Mouse (Mus musculus): ENCODE data around the gene 2610507B11Rik.
"Not testable (repeated sequence)": the region's sequence is repeated elsewhere in the genome, so short reads cannot be mapped to it uniquely, and the experiment has no call there.

The 2610507B11Rik gene

DNA sequence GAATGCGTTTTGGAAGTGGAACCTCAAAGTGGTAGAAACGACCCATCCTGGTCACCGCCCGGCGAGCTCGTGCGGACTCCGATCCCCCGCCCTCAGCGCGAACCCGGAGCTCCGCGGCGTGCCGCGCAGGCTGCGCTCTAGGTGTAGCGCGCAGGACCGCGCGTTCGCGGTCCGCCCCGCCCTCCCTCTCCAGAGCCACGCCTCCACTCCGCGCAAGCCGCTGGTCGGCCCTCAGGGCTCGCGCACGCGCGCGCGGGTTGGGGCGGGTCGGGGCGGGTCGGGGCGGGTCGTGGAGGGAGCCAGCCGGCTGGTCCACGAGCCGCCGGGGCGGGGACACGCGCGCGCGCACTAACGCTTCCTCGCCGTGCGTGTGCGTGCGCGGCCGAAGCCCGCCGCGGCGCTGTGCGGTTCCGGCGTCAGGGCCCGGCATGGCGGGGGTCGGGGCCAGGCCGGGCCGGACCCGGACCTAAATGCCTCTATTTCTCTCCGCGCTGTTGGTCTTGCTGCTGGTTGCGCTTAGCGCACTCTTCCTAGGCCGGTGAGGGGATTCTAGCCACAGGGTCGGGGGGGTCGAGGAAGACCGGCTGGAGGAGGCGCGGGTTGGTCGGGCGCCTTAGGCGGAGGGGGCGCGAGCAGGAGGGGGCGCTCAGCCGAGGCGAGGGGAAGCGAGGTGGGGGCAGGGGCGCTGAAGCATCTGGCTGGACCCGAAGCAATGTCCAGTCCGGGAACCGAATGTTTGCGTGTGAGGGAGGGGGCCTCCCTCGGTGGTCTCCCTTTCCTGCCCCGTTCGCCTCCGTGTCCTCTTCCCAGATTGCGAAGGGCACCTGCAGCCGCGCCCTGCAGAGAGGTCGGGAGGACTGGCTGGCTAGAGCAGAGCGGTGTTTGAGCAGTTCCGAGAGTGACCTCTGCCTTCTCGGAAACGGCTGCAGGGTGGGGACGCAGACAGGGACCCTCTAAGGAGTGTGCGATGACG is at the start of gene 2610507B11Rik:
Gene 2610507B11Rik, plus strand, starts transcription at position 373 of the 973 bp plus-strand sequence.
- DNase-seq (ENCODE audit: inconsistent age in 2 of 2, low spot score in 1 of 2): peak; percentile 95 to 97

- no peak for DNase-seq (ENCODE audit: inconsistent age in 2 of 2, low spot score in 1 of 2)
Observed at GRCm38 (mm10) chr11:78213086-78213817, 48.3 kb upstream of the 2610507B11Rik start.

DNA sequence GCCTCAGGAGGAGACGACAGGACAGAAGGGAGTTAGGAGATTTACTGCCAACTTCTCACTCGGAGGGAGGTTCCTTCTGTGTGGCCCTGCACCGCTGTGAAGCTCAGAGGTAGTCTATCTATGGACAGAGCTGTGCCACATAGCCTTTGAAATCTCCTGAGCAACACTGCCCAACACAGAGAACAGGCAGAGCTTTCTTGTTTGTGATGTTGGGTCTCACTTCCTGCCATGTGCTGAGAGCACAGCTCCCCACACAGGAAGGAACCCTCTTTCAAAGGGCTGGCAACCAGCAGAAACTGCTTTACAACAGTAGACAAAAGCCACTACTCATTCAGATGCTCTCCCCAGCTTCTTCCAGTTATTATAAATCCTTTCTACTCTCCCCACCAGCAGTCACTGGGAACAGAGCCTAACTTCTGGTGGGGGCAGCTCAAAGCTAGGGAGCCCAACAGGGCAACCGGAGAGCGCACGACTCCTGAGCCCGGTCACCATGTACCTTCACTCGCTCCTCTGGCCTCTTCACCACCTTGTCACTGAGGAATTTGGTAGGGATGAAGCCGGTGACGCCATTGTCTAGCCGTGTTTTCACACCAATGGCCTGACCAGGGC is 45.7 kb upstream of the 2610507B11Rik start:
- no peak for DNase-seq (ENCODE audit: inconsistent age in 2 of 2, low spot score in 1 of 2)

- DNase-seq (ENCODE audit: inconsistent age in 2 of 2, low spot score in 1 of 2): no peak
Observed at GRCm38 (mm10) chr11:78223586-78223985, 38.0 kb upstream of the 2610507B11Rik start.

- DNase-seq (ENCODE audit: inconsistent age in 2 of 2, low spot score in 1 of 2): no peak
Observed at GRCm38 (mm10) chr11:78231518-78231917, 30.0 kb upstream of the 2610507B11Rik start.

GRCm38 (mm10) chr11:78240193-78240857 is 21.2 kb upstream of the 2610507B11Rik start:
- DNase-seq (ENCODE audit: inconsistent age in 2 of 2, low spot score in 1 of 2): no peak

GRCm38 (mm10) chr11:78245261-78245626 is 16.3 kb upstream of the 2610507B11Rik start:
- DNase-seq (ENCODE audit: inconsistent age in 2 of 2, low spot score in 1 of 2): no peak

GRCm38 (mm10) chr11:78245627-78246317 is 15.8 kb upstream of the 2610507B11Rik start, which contains the start of the genes Sdf2 and Supt6:
Sdf2 (plus strand) TSS chr11:78245746.
Supt6 (minus strand) TSS chr11:78245987.
- DNase-seq (ENCODE audit: inconsistent age in 2 of 2, low spot score in 1 of 2): peak; percentile 92 to 99

DNA sequence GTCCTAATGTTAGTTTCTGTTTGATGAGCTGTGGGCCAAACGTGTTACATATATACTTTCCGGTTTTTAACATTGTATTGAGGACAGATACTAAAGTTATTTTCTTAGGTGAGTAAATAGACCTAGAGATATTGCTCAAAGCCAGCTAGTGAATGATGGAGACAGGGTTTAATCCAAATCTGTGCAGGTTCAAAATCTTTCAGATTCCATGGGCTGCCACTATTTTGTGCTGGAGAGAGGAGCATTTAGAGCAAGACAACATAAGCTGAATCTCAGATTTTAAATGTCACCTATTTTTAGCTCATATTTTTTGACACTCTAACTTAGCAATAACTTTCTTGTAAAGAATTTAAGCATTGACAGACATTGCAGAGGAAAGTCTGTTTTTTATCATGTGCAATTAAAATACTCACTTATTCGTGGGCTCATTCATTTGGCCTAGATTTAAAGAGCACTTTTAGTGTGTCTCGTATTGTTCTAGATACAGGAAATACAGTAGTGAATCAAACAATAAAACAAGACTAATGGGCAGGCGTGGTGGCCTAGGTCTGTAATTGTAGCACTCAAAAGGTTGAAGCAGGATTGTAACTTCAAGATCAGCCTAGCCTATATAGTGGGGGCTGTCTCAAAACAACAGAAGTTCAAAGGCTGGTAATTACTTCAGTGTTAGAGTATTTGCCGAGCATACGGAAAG is 15.1 kb upstream of the 2610507B11Rik start:
- DNase-seq (ENCODE audit: inconsistent age in 2 of 2, low spot score in 1 of 2): no peak

- no peak for DNase-seq (ENCODE audit: inconsistent age in 2 of 2, low spot score in 1 of 2)
Observed at GRCm38 (mm10) chr11:78247012-78247348, 14.6 kb upstream of the 2610507B11Rik start.

DNA sequence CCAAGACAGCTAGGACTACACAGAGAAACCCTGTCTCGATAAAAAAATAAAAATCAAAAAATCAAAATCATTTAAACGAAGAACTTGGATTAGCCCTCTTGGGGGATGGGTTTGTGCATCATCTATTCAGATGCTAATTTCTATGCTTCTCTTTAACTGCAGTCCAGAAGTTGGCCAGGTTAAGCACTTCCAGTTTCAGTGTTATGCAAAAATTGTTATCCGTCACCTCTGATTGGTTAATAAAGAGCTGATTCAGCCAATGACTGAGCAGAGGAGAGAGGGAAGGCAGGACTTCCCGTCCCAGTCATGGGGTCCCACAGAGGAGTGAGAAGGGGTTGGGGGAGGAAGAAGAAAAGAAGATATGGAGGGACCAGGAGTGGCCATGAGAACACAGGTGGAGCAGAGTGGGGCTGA is 13.8 kb upstream of the 2610507B11Rik start:
- no peak for DNase-seq (ENCODE audit: inconsistent age in 2 of 2, low spot score in 1 of 2)

GRCm38 (mm10) chr11:78256618-78257017 is 4.9 kb upstream of the 2610507B11Rik start:
- DNase-seq (ENCODE audit: inconsistent age in 2 of 2, low spot score in 1 of 2): no peak

- DNase-seq (ENCODE audit: inconsistent age in 2 of 2, low spot score in 1 of 2): peak in 1 of 2 experiments; percentile 68
Observed at GRCm38 (mm10) chr11:78260489-78261258, 878 bp upstream of the 2610507B11Rik start.

GRCm38 (mm10) chr11:78262550-78262949 is 998 bp downstream of the 2610507B11Rik start:
- peak; percentile 50 to 82 for DNase-seq (ENCODE audit: inconsistent age in 2 of 2, low spot score in 1 of 2)

- DNase-seq (ENCODE audit: inconsistent age in 2 of 2, low spot score in 1 of 2): no peak
Observed at GRCm38 (mm10) chr11:78265571-78265970, 4.0 kb downstream of the 2610507B11Rik start.

- no peak for DNase-seq (ENCODE audit: inconsistent age in 2 of 2, low spot score in 1 of 2)
Observed at GRCm38 (mm10) chr11:78271986-78272385, 10.4 kb downstream of the 2610507B11Rik start.

DNA sequence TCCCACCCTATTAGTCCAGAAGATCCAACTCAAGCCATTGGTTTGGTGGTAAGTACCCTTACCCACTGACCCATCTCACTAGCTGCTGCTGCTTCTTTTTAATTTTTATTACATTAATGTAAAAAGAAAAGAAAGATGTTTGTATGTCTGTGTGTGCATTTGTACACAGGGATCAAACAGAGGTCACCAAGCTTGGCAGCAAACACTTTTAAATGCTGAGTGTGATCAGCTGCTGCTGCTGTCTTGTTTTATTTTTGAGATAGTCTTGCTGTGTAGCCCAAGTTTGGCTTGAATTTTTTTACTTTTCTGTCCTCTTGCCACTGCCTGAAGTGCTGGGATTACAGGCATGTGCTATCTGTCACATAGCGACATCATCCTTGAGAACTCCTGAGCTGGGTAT is 14.0 kb downstream of the 2610507B11Rik start:
- no peak for DNase-seq (ENCODE audit: inconsistent age in 2 of 2, low spot score in 1 of 2)

DNA sequence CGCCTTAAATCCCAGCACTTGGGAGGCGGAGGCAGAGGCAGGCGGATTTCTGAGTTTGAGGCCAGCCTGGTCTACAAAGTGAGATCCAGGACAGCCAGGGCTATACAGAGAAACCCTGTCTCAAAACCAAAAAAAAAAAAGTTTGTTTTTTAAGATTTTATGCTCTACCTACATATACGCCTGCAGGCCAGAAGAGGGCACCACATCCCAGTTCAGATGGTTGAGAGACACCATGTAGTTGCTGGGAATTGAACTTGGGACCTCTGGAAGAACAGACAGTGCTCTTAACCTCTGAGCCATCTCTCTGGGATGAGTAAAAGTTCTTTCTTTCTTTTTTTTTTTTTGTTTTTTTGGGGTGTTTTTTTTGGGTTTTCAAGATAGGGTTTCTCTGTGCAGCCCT is 14.6 kb downstream of the 2610507B11Rik start:
- DNase-seq (ENCODE audit: inconsistent age in 2 of 2, low spot score in 1 of 2): not testable (repeated sequence)

DNA sequence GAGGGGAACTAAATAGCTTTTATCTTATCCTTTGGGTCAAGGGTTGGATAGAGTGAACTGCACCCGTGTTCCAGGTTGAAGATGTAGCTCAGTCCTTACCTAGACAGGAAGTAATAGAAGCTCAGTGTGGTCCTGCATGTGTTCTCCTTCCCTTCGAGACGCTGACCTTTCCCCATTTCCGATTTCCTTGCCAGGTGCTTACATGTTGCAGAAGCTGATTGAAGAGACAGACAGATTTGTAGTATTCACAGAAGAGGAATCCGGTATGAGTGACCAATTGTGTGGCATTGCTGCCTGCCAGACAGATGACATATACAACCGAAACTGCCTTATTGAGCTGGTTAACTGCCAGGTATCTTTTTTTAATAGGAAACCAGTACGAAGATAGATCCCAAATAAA is 17.3 kb downstream of the 2610507B11Rik start:
- DNase-seq (ENCODE audit: inconsistent age in 2 of 2, low spot score in 1 of 2): no peak

Data from adrenal gland, adult (tissue).